Mouse (Mus musculus): ENCODE measurements at regions not wholly inside any gene's neighbourhood (a gene's known extent, or its start where the extent isn't known, plus 50 kb on each side); places are given as distances from the start of the nearest gene placed in this dataset.

DNA sequence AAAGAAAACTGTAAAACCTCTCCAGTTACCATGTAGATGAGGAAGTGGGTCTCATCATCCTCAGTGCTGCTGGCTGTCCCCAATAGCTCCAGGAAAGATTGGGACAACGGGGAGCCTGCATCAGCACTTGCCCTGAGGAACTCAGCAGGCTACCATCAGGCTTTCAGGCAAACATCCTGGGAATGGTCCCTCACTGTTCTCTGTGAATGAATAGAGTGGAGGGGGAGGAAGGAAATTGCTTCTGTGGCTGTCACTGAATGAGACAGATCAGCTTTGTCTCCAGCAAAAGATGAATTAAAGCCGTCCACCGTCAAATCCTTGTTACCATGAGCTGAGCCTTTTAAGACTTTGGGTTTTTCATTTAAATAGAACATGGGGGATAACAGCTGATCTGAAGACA is 224.9 kb upstream of the Ercc4 start:
- no peak for TF ChIP-seq CTCF (IDR thresholded peaks at IDR 0.05; ENCODE audit: low read depth)
- no peak for TF ChIP-seq EP300 (optimal IDR thresholded peaks at IDR 0.05)
